Mouse (Mus musculus) spleen, adult 12 weeks (tissue): ENCODE data around the gene Zc3h6.
"Not testable (repeated sequence)": the region's sequence is repeated elsewhere in the genome, so short reads cannot be mapped to it uniquely, and the experiment has no call there.

Experiments
- DNase-seq: peaks from one replicate; pipeline ENCODE4 v3.0.0; 2022; ENCODE audit warnings: low spot score

Gene Zc3h6

DNA sequence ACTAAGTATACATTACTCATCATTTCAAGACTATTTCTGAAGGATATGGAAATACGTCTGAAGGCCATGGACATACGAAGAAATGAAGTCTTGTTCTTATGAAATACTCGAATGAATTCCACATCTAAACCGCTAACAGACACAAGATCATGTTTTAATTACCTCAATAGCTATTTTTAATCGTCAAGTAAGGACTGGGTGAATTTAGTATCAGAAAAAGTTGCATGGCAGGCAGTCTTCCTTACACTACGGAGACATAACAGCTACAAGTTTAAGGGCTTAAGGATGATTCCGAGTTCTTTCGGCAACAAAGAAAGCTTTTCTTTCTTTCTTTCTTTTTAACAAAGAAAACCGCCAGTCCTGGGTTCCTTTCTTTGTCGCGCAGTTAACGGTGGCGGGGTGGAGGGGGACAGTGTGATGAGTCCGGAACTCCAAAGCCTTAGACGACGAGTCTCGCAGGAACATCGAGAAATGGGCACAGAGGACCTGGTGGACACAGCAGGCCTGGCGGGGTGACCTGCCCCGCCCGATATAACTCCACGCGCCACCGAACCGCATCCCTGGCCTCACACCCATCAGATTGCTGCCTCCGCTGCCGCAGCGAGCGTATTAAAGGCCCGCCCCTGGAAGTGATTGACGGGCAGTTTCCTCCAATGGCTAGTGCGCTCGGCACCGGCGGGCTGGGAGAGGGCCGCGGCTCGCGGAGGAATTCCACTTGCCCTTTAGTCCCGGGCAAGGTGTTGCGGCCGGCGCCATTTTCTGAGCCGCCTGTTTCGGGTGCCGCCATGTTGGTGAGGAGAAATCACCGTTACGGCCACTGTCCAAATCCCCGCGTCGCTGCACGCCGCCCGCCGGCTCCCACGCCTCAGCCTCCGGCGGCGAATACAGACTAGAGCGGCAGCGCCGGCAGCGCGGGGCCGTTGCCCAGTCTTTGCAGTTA lies at the start of gene Zc3h6:
Gene Zc3h6 (plus strand): TSS at position 762 of the 940 bp plus-strand sequence.
- DNase-seq: peak; percentile 99

DNA sequence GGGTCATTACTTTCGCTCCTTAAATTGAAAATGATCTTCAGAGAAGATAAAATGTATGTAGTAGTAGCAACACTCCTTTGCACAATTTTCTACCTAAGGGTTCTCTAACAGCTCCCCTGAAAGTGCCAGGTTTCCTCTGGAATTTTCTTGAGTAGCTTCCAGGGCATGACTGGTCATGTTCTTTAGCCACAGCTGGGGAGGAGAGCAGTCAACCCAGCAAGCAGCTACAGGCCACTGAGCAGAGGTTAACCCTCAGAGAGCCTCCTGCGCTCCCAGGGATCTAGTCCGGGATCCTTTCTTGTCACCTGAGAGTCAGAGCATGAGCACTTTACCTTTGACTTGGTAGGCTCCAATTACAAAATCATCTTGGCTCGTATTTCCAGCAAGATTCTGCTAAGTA lies 42.4 kb upstream of the Zc3h6 start:
- no peak for DNase-seq

DNA sequence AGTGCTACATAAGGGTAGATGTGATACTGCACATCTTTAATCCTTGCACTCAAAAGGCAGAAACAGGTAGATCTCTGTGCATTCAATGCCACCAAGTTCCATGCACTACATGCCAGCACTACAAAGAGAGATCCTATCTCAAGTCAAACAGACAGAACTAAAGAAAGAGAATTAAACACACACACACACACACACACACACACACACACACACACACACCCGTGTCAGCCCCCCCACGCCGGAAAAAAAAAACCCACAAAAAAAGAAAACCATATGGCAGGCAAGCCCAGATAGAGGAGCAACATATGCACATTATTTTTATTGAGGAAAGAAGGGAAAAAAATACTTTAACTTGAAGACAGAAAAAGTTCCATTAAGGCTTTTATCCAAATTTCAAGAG lies 38.8 kb upstream of the Zc3h6 start:
- DNase-seq: no peak

DNA sequence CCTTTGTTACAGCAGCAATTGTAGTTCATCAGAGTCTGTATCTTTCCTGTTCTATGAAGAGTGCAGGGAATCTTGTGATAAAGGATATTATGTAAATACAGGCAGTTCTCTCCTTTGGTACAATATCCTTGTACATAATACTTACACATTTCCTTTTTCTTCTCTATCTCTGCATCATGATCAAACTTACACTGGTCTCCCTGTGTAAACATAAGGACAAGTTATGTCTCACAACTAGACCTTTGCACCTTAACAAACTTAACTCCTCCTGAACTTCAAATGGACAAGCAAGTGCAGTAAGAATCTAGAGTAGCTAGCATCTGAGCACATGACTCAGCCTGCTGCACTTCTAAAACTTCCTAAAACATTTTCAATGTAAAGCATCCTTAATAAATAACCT lies 36.5 kb upstream of the Zc3h6 start:
- no peak for DNase-seq

DNA sequence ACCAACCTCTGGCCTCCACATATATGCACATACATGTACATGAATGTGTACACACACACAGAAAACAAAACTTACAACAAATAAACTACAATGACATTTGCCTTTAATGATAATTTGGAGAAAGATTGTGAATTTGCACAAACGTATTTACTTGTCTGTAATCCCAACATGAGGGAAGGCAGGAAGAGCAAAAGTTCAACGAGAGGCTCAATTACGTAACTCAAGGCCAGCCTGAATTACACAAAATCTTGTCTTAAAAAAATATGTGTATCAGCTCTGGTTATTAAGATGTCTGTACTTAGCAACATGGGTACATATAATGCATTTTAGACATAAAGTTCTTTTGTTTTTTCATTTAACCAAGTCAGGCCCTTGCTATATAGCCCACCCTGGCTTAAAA lies 30.9 kb upstream of the Zc3h6 start:
- DNase-seq: no peak

DNA sequence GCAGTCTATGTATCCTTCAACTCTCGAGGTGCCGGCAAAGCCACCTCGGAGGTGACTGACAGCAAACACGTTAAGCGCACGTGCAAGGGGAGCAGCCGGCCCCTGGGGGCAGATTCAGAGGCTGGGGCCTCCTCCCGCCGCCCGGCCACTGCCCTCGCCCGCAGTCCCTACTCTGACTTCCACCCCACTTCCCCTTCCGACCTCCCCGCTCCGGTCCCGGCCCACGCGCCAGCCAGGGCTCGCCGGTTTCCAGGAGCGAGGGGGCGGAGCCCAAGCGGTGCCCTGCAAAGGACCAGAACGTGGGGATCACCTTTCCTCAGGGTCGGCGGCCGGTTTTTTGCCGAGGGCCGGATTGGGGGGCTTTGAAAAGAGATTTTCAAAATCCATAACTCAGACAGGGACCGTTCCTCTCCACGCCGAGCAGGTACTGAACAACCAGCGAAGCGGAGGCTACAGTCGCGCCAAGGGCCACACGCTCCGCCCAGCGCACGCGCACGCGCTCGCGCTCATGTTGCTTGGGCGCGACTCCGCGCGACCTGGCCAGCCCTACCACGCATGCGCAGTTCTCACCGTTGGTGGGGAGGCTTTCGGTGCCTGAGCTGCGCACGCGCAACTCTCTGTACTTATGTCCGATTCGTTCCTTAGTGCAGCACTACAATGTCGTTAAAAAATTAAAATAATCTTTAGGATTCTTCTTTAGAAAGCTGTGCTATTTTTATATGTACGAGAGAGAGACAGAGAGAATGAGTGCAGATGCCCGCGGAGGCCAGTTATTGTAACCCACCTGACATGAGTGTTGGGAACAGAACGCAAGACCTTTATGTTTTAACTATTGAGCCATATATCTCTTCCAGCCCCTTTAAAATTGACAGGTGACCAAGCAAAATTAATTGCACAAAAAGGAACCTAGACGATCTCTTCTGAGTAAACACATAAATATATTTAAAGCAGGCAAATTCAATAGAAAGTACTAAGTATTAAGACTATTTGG lies 23.4 kb upstream of the Zc3h6 start, which contains the start of gene Zc3h8:
Gene Zc3h8 (minus strand): TSS at position 540 of the 991 bp plus-strand sequence.
- peak; percentile 96 for DNase-seq

DNA sequence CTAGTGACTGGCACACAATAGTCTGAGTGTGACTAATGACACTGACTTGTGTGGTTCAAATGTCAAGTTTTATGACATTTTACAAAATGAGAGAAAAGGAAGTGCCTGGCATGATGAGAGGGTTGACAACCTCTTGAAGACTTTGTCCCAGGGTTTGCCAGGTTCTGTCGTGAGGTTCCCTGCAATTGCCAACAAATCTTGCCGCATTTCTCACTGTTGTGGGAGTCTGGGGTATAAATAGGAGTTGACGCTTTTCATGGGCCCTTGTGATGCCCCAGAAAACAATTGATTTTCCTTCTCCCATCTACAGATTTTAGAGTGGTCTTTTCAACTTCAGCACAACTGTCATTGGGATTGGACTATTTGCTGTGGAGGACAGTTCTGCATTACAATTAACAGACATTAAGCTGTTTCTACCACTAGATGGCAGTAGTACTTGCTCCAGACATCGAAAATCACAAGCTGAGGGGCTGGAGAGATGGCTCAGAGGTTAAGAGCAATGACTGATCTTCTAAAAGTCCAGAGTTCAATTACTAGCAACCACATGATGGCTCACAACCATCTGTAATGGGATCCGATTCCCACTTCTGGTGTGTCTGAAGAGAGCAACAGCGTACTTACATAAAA lies 19.1 kb upstream of the Zc3h6 start:
- no peak for DNase-seq

DNA sequence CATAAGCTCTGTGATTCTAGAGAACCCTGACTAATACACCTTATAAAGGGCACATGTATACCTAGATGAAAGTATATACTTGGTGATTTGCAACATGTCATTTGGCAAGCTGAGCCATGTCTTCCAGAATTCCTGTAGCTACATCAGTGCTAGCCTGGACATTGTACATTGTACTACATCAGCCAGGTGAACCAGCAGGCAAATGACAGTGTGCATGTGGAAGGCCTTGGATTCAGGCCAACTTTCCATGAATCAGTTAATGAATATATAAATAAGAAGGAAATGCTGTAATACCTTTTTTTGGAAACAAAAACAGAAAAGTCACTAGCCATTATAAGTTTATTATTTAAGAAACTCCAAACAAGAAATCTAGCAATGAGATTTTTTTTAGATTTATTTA lies 13.0 kb upstream of the Zc3h6 start:
- DNase-seq: no peak

DNA sequence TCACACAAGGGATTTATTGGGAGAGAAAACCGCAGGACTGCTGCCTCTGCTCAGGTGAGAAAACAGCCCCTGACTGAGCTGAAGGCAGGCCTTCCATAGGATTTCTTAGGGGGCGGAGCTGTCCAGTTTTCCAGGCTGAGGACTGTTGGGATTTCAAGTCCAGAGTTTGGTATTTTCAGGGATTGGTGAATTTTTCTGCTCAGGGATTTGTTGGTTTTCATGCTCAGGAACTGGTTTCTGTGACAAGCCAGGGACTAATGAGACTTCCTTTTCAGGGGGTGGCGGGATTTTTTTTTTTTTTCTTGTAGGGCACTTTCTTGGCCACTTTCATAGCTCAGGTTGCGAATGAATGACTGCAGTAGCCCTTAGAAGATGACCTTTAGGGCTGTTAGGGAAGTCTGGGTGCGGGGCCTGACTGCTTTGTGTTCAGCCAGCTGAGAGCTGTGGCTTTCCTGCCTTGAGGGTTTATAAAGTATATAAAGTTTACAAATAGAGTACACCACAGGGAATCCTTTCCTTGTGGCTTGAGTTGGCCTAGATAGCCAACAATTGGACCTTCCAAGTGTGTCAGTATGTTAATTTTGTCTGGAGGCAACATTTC lies 1.6 kb upstream of the Zc3h6 start:
- no peak for DNase-seq

DNA sequence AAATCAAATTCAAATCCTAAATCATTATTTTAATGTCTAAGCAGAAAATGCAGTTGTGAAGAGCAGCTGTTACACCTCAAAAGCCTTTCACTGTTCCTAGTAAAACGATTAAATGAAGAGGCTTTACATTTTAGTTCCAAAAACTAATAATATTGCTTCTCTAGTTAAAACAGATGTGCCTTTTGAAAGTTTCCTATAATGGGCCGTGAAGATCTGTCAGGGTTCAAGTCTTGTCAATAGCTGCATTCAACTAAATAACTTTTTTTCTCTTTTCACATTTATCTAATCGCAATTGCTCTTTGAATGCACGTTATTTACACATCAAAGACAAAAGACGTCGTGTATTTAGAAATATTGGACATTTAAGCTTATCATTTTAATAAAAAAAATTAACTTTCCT lies 966 bp upstream of the Zc3h6 start:
- no peak for DNase-seq

DNA sequence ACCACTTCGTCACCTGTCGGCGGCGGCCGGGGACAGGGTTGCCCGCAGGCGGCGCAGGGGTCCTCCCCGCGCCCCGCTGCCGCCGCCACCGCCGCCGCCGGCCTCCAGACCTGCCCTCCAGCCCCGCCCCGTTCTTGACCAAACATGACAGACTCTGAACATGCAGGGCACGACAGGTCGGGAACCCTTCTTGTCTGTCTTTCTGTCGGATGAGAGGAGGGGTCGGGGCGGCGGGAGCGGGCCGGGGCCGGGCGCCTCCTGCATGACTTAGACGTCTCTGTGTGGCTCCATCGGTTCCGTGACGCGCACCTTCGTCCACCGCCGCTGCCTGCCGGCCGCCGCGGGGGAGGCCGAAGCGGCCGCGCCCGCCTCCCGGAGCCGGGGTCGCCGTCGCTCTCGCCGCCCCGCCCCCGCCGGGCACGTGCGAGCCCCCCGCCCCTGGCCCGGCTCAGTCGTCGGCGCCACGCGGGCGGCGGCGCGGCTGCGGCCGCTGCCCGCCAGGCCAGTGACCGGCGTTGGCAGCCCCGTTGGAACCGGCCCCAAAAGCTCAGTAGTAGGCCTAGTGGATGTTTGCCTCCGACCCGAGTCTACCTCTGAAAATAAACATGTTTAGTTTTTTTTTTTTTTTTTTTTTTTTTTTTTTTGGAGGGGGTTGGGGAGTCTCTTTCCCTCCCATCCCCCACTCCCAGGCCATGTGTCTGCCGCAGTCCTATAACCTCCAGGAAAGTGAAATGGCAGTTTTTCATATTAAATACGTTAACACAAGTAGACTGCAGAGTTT lies 649 bp downstream of the Zc3h6 start, which contains the start of gene Gm10762:
Gene Gm10762 (minus strand): TSS at position 65 of the 781 bp plus-strand sequence.
- peak; percentile 65 for DNase-seq

DNA sequence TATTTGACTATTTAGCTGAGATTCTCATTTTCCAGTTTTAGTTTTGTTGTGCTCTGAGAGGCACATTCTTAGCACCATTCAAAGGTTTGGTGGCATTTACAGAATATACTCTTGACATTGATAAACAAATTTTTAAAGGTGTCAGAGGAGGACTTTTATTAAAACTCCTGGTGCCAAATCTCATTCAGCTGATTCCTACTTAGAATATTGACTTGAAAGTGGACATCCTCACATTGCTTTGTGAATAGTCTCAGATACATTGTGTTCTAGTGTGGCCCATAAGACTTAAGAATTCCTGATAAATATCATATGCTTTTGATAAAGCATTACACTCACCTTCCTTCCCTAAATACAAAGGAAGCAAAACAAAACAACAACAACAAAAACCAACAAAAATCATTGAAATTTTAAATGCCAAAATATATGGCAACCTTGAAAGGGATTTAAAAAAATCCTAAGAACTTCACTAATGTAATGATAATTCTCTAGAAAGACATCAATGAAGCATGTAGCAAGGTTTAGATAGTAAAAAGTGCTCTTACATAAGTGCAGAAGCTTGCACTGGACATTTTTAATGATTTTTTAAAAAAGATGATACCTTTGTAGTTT lies 1.4 kb downstream of the Zc3h6 start:
- DNase-seq: no peak

DNA sequence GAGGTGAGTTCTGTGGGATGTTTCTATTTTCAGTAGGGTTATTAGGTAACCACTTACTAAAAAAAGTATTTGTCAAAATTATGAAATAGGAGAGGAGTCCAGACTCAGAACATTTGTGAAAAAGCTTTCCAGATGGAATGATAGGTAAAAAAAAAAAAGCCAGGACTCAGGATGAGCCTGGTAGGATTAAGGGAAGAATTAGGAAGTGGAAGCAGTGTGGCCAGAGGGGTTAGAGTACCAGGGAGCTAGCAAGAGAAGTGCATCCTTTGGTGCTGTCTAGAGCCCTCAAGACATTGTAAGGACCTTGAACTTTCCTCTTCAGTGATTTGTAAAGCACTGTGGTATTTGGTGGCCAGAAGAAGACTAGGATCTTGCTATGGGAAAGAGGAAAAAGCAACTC lies 5.1 kb downstream of the Zc3h6 start:
- no peak for DNase-seq

DNA sequence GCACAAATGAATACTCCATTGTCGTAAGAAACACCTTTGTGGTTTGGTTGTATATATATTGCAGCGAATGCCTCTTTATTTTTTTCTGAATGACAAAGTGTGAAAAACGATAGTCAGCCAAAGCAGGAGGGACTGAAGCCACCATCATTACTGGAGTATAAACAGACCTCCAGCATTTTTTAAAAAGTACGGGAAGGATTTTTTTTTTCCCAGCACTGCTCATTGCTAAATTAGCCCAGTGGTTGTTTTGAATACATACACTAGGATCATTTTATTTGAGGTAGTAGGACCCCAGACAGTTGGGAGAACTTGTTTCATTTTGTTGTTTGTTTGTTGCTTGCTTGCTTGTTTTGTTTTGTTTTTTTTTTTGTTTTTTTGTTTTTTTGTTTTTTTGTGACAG lies 8.4 kb downstream of the Zc3h6 start:
- DNase-seq: no peak

DNA sequence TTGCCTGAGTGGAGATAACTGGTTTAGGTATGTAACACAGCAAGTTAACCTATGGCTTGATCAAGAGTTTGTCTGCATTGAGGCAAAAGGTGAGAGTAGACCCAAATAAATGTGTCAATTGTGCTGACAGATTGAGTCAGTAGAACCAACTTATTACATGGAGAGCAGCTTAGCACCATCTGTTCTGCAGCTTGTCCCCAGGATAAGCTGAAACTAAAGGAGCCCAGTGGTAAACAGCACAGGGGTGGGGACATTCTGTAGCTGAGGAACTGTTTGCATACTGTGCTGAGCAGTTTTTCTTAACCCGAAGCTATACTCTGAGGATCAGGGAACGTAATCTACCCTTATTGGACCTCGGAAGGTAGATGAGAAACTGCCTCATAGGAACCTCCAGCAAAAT lies 17.5 kb downstream of the Zc3h6 start:
- no peak for DNase-seq

DNA sequence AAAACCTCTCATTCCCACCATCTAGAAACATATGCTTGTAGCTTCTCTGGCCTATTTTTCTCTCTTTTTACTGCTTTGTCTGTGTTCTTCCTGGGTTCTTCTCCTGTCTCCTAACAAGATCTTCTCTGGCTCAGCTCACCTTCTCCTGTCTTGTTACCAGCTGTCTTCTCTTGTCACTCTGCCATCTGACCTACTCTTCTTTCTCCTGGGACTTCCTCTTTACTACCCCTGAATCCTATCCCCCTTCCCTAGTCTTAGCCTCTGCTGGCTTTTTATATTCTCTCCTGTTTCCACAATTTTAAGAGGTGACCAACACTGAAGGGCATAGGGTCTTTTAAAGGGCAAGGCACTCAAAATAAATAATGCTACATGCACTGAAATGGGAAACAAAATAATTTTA lies 37.7 kb downstream of the Zc3h6 start:
- DNase-seq: no peak

DNA sequence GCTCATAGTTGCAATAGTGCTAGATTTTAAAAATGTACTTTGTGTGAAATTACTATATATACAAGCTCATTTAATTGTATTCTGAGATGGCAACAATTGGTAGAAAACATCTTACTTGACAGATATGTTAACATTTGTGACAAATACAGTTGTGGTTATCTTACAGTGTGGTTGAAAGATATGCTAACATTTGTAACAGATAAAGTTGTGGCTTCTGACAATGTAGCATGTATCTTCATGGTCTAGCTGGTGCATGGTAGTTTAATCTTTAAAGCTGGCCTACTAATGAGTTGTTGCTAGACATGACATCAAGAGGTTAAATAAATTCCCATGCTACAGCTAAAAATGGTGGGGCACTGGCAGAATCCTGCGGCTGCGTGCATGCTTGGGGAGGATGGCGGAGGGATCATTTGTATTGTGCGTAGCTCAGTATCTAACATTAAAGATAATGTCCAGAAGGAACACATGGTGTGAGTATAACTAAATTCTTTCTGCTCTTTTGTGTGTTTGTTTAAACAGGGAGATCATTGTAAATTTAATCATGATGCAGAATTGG lies 39.1 kb downstream of the Zc3h6 start:
- no peak for DNase-seq

DNA sequence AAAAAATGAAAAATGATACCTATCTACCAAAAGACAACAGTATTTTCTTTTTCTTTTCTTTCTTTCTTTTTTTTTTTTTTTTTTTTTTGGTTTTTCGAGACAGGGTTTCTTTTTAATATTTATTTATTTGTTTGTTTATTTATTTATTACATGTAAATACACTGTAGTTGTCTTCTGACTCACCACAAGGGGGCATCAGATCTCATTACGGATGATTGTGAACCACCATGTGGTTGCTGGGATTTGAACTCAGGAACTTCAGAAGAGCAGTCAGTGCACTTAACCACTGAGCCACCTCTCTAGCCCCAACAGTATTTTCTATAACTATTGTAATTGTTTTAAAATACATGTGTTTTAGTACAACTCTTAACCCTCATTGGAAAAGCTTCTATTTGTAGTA lies 41.7 kb downstream of the Zc3h6 start:
- DNase-seq: not testable (repeated sequence)

DNA sequence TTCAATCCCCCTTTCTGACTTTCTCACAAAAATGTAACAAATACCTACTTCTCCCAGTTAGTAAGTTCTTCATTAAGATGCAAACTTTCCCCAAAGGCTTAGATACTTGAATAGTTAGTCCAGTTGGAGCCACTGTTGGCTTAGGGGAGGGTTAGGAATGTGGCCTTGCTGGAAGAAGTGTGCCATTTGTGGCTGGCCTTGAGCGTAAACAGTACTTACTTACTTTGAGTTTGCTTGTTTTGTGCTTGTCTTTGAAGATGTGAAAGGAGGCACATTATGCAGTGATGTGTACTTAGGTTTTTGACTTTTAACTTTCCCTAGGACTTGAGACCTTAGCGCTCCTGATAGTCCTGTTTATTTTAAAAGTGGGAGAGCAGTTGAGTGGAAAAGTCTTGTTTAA lies 52.9 kb downstream of the Zc3h6 start:
- DNase-seq: no peak

DNA sequence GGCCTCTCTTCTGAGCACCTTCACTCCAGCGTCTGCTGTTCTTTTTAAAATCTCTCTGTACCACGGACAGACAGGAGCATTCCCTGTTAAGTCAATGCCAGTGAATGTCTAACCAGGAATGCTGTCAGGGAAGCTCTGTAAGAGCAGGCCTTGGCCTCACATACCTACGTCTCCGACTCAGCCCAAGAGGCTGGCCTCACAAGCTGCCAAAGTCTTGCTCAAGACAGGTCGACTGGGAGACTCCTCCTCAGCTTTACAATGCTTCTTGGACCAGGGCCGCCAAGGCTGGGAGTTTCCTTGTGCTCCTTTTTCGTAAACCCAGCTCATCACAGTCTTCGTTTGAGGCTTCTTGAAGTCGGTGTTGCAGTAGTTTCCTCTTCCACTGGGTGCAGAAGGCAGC lies 57.6 kb downstream of the Zc3h6 start:
- DNase-seq: no peak
